Mouse (Mus musculus) intestine, embryonic 15.5 days (tissue): ENCODE measurements around the gene Cd83. TPM values are rescaled to one million over a fixed set of nuclear protein-coding genes. Genes with fewer than 3 reads are reported as not detected.

Experiments
- ATAC-seq: fragments of 200-750 bp; cut with Nextera tagmentation; 2 replicates; pipeline ENCODE4 v1.8.0; 2017; ENCODE audit warnings: moderate TSS enrichment, moderate library complexity
- H3K27ac ChIP-seq: fragments of 300-500 bp; sonication (generic); 2 replicates; pipeline ENCODE4 v1.5.1; 2015; ENCODE audit warnings: mild to moderate bottlenecking, inconsistent platforms
- H3K27me3 ChIP-seq: fragments of 300-500 bp; sonication (generic); replicated peaks from 2 replicates; pipeline ENCODE4 v1.6.1; 2015; ENCODE audit warnings: inconsistent platforms
- H3K36me3 ChIP-seq: fragments of 300-500 bp; sonication (generic); 2 replicates; pipeline ENCODE4 v1.6.1; 2015; ENCODE audit warnings: inconsistent platforms
- H3K4me1 ChIP-seq: fragments of 300-500 bp; sonication (generic); replicated peaks from 2 replicates; pipeline ENCODE4 v1.6.1; 2015; ENCODE audit warnings: inconsistent platforms
- H3K4me2 ChIP-seq: fragments of 300-500 bp; sonication (generic); replicated peaks from 2 replicates; pipeline ENCODE4 v1.6.1; 2015; ENCODE audit warnings: mild to moderate bottlenecking, inconsistent platforms
- H3K4me3 ChIP-seq: fragments of 300-500 bp; sonication (generic); replicated peaks from 2 replicates; pipeline ENCODE4 v1.5.1; 2015; ENCODE audit warnings: inconsistent platforms
- H3K9ac ChIP-seq: fragments of 300-500 bp; sonication (generic); 2 replicates; pipeline ENCODE4 v1.6.1; 2015; ENCODE audit warnings: inconsistent platforms
- H3K9me3 ChIP-seq: fragments of 300-500 bp; sonication (generic); 2 replicates; pipeline ENCODE4 v1.6.1; 2016; ENCODE audit warnings: inconsistent platforms
- WGBS: fragments of 180-500 bp; shearing (Covaris S2); methylation state at CpG from one replicate; pipeline ENCODE4 v1.1.7; 2015; 5-methylcytosine and 5-hydroxymethylcytosine counted together
- polyA plus RNA-seq: library from polyadenylated mRNA; unstranded; fragments of >200 nt; fragmentation: Nextera tagmentation; extraction: Ambion mirVana; gene quantifications from 2 replicates; pipeline ENCODE4 v1.2.1, GENCODE M21; 2015

Gene Cd83
- polyA plus RNA-seq, result 9.1 and 10.3 TPM in 2 replicates

DNA sequence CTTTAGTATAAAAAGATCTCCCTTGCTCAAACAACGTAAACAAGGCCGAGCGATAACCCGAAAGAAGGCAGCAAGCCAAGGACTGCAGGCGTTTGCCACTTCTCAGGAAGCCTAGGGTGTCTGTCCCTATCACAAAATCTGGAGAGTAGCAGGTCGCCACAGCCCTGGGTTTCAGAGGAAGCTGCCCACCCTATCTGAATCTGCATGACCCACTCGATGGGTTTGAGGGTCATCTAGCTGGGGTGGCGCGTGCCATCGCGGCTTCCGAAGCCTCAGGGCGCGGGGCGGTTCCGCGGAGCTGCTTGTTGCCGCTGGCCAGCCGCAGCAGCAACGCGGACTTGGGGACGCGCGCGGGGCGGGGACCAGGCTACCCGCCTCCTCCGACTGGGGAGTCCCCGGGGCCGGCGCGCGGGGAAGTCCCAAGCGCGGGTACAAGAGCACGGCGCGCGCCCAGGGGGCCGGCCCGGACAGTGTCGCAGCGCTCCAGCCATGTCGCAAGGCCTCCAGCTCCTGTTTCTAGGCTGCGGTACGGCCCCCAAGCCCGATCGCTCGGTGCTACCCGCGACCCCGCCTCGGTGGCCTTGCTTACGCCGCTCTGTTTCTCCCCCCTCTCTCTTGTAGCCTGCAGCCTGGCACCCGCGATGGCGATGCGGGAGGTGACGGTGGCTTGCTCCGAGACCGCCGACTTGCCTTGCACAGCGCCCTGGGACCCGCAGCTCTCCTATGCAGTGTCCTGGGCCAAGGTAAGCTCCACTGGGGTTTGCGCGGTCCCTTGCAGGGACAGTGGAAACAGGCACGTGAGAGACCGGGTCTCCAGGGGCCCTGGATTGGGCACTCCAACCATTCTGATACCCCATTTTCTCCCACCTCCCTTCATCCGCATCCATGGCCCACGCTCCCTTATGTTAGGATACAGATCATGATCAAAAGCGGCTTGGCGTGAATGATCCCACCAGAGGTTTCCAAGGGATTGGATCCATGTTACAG lies at the start of gene Cd83:
Cd83 (plus strand) TSS at position 51 of the 987 bp plus-strand sequence.
- H3K4me2 ChIP-seq, result peak within 1 kb of the TSS; percentile 96
- ATAC-seq, result peak; percentile 73
- no peak within 1 kb of the TSS for H3K27ac ChIP-seq
- peak within 1 kb of the TSS; percentile 58 for H3K9ac ChIP-seq
- H3K4me1 ChIP-seq, result peaks cover 15% of the 10 kb centered on the region
- peak within 1 kb of the TSS; percentile 51 for H3K4me3 ChIP-seq
- H3K36me3 ChIP-seq, result no peaks in the 10 kb centered on the region
- no peaks in the 10 kb centered on the region for H3K9me3 ChIP-seq
- H3K27me3 ChIP-seq, result no peaks in the 10 kb centered on the region; the same call in 1 of the 2 replicates
- 4% methylated on average over 73 of the region's 73 CpGs for WGBS

DNA sequence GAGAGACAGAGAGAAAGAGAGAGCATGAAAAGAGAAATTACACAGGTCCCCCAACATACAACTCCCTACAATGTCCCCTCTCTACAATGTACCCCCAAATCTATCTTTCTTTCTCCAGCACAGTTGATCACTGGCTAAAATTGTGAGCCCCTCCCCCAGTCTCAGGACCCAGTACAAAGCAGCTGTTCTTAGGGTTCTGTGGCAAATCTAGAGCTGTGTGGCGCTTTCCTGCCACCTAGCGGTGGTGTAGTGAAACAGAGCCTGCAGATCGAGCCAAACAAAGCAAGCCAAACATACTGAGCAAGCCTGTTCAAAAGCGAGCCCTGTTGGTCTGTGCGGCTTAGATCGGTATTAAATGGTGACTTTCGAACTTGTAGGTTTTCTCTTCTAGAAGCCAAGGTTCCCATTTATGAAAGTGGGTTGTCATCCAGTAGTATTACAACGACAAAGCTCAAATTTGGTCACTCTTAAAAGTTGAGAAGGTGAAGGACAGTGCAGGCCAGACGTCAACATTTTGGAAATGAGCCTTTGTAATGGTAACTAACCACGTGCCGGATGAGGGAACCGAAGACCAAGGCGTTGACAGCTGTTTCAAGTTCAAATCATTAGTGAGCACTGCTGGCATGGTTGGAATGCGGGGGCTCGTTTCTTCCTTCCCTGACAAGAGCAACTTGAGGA lies 44.8 kb upstream of the Cd83 start:
- ATAC-seq, result peak; percentile 68
- H3K9ac ChIP-seq, result no peak overlapping the region
- H3K4me1 ChIP-seq, result no peaks in the 10 kb centered on the region
- H3K4me3 ChIP-seq, result no peak overlapping the region
- no peaks in the 10 kb centered on the region for H3K27me3 ChIP-seq
- 29% methylated on average over 15 of the region's 15 CpGs for WGBS
- no peak overlapping the region for H3K4me2 ChIP-seq
- H3K9me3 ChIP-seq, result no peaks in the 10 kb centered on the region; the same call in 1 of the 2 replicates
- no peak overlapping the region for H3K27ac ChIP-seq
- H3K36me3 ChIP-seq, result no peaks in the 10 kb centered on the region

DNA sequence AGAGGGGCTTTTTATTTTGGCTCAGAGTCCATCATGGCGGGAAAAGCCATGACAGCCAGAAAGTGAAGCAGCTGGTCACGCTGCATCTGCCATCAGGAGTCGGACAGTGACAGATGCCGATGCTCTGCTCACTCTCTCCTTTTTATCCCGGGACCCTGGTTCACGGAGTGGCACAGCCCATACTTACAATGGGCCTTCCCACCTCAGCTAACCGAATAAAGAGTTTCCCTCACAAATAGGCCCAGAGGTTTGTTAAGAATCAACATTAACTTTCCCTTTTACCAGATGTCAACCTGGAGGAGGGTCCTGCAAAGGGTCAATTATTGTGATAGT lies 44.3 kb upstream of the Cd83 start:
- H3K9me3 ChIP-seq, result no peaks in the 10 kb centered on the region; the same call in 1 of the 2 replicates
- no peak overlapping the region for H3K27ac ChIP-seq
- H3K4me2 ChIP-seq, result no peak overlapping the region
- H3K36me3 ChIP-seq, result no peaks in the 10 kb centered on the region
- H3K27me3 ChIP-seq, result no peaks in the 10 kb centered on the region
- H3K4me3 ChIP-seq, result no peak overlapping the region
- no peak for ATAC-seq
- no peaks in the 10 kb centered on the region for H3K4me1 ChIP-seq
- no peak overlapping the region for H3K9ac ChIP-seq
- WGBS, result 72% methylated on average over 7 of the region's 7 CpGs

DNA sequence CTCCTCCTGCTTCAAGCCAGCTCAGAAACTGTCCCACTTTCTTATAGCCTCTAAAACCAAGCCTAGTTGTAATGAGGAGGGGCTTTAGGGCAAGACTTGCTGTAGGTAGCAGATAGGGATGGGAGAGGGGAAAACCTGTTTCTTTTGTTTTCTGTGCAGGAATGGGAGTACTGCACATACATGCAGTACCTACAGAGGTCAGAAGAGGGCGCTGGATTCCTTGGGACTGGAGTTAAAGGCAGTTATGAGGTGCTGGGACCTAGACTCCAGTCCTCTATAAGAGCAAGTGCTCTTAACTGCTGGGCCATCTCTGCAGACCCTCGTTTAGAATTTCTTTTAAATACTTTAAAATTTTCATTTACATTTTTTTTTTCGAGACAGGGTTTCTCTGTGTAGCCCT lies 41.9 kb upstream of the Cd83 start:
- Histone ChIP-seq H3K9me3 (no peaks in the 10 kb centered on the region; the same call in 1 of the 2 replicates), H3K9ac (no peak overlapping the region), H3K4me3 (no peak overlapping the region), H3K4me1 (no peaks in the 10 kb centered on the region), H3K4me2 (no peak overlapping the region), H3K27me3 (no peaks in the 10 kb centered on the region), H3K27ac (no peak overlapping the region), H3K36me3 (no peaks in the 10 kb centered on the region)
- ATAC-seq, result no peak
- 68% methylated on average over 3 of the region's 3 CpGs for WGBS

DNA sequence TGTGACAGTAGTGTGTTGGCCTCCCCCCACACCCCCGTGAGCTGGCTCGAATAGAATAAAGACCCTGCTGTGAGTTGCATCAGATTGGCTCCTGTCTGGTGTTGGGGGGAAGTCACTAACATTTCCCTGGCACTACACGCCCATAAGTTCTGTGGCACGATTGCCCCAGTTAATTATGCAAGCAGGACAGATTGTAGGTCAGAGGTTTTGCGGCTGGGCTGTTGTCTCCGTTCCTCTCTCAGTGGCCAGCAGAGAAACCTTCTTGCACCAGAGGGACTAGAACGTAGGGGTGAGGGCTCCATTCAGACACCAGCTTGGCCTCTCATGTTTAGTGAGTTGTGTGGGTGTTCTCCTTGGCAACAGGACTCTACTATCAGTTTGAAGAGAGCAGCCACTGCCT lies 40.3 kb upstream of the Cd83 start:
- no peak for ATAC-seq
- Histone ChIP-seq H3K9ac (no peak overlapping the region), H3K4me1 (no peaks in the 10 kb centered on the region), H3K36me3 (no peaks in the 10 kb centered on the region), H3K4me3 (no peak overlapping the region), H3K4me2 (no peak overlapping the region), H3K27me3 (no peaks in the 10 kb centered on the region), H3K27ac (no peak overlapping the region), H3K9me3 (no peaks in the 10 kb centered on the region; the same call in 1 of the 2 replicates)
- WGBS, result 85% methylated on average over 7 of the region's 7 CpGs

DNA sequence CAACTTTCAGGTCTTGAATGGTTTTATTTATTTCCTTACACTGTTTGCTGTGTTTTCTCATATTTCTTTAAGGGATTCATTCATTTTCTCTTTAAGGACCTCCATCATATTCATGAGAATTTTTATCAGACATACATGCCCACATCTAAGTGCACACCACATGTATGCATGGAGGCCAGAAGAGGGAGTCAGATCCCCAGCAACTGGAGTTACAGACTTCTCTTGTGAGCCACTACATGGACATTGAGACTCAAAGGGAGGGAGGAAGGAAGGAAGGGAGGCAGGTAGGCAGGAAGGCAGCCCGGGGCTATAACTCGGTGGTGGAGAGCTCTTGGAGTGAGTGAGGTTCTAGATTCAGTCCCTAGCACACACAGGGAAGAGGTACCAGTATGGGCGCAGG lies 34.3 kb upstream of the Cd83 start:
- Histone ChIP-seq H3K27ac (no peak overlapping the region), H3K36me3 (no peaks in the 10 kb centered on the region), H3K4me2 (no peak overlapping the region), H3K9me3 (no peaks in the 10 kb centered on the region), H3K4me1 (no peaks in the 10 kb centered on the region), H3K27me3 (no peaks in the 10 kb centered on the region), H3K4me3 (no peak overlapping the region), H3K9ac (no peak overlapping the region)
- WGBS, result 77% methylated on average over 3 of the region's 3 CpGs
- no peak for ATAC-seq

DNA sequence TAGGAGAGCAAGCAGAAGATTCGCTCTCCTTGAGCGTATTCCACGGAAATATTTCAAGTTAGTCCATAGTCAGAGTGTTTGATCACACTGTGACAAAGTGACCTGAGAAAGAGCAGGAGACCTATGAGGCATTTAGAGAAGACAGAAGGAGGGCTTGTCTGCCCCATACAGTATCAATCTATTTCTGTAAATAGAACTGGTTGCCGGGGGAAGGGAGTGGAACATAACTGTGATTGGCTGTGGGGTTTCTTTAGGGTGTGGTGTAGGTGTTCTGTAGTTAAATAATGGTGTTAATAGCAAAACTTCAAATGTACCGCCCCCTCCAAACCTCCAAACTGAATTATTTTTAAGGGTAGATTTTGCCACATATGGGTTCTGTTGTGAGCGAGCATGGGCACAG lies 33.6 kb upstream of the Cd83 start:
- Histone ChIP-seq H3K27me3 (no peaks in the 10 kb centered on the region), H3K4me1 (no peaks in the 10 kb centered on the region), H3K4me3 (no peak overlapping the region), H3K9me3 (no peaks in the 10 kb centered on the region), H3K4me2 (no peak overlapping the region), H3K36me3 (no peaks in the 10 kb centered on the region), H3K27ac (no peak overlapping the region), H3K9ac (no peak overlapping the region)
- WGBS, result 91% methylated on average over 6 of the region's 6 CpGs
- ATAC-seq, result no peak

DNA sequence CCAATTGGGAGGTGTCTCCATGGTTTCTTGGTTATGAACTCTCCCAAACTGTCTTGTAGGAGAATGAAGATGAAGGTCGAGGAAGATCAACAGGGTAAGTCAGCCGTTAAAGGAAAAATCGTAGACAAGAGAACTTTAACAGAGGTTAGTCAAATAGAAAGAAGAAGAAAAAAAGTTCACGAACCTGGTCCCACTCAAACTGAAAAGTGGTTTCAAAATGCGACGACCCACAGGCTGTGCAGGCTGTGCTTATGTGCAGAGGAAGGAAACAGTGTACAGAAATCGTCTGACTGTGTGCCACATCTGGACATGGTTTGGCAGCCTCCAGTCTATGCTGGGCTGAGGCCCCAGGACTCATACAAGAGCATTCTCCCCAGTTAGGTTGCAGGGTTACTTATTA lies 32.2 kb upstream of the Cd83 start:
- Histone ChIP-seq H3K4me3 (no peak overlapping the region), H3K9me3 (no peaks in the 10 kb centered on the region), H3K36me3 (no peaks in the 10 kb centered on the region), H3K27ac (no peak overlapping the region), H3K9ac (no peak overlapping the region), H3K27me3 (no peaks in the 10 kb centered on the region), H3K4me2 (no peak overlapping the region), H3K4me1 (no peaks in the 10 kb centered on the region)
- no peak for ATAC-seq
- WGBS, result 73% methylated on average over 7 of the region's 7 CpGs

DNA sequence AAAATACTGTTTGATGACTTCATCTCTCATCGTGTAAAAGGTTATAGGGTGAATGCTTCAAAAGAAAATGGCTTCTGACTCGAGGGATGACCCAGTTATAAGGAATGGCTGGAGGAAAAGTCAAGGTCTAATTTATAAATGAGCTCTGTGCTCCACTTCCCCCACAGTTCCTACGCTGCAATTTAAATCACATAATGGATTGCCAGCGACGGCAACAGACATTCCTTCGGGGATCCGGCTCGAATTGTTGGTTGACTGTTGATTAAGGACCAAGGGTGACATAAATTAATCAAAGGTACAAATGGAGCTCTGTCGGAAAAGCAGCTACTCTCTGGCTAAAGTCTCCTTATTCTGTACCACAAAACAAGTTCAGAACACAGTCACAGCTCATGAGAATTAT lies 30.9 kb upstream of the Cd83 start:
- no peaks in the 10 kb centered on the region for H3K36me3 ChIP-seq
- no peak overlapping the region for H3K27ac ChIP-seq
- WGBS, result 33% methylated on average over 9 of the region's 9 CpGs
- no peak overlapping the region for H3K9ac ChIP-seq
- H3K4me2 ChIP-seq, result no peak overlapping the region
- no peaks in the 10 kb centered on the region for H3K27me3 ChIP-seq
- H3K9me3 ChIP-seq, result no peaks in the 10 kb centered on the region
- ATAC-seq, result no peak
- no peaks in the 10 kb centered on the region for H3K4me1 ChIP-seq
- no peak overlapping the region for H3K4me3 ChIP-seq

DNA sequence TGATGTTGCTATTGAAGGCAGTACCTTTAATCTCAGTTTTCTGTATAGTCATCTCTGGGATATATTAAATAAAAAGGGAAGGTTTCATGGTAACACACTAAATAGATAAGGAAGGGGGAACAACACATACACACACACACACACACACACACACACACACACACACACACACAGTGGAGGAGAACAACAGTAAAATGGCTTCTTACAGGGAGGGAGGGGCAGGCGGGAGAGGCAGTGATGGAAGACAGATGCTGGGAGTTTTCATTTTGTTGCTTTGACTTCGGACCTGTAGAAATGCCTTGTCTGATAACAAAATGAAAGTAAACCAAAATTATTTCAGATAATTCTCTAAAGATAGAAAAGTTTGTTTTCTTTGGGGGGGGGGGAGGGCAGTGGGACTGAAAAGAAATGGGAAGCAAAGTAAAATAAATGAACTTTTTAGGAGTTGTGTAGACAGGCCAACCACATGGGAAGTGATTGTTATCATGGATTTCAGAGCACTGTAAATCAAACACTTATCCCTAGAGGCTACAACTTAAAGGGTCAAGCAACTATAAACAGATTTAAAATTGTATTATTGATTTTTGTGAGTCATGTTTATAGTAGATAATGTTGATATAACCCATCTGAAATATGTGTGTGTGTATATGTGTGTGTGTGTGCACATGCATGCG lies 30.0 kb upstream of the Cd83 start:
- Histone ChIP-seq H3K4me3 (no peak overlapping the region), H3K9me3 (no peaks in the 10 kb centered on the region), H3K27me3 (no peaks in the 10 kb centered on the region), H3K27ac (no peak overlapping the region), H3K4me1 (no peaks in the 10 kb centered on the region), H3K4me2 (no peak overlapping the region), H3K36me3 (no peaks in the 10 kb centered on the region), H3K9ac (no peak overlapping the region)
- no peak for ATAC-seq
- WGBS, result 58% methylated on average over 3 of the region's 3 CpGs

DNA sequence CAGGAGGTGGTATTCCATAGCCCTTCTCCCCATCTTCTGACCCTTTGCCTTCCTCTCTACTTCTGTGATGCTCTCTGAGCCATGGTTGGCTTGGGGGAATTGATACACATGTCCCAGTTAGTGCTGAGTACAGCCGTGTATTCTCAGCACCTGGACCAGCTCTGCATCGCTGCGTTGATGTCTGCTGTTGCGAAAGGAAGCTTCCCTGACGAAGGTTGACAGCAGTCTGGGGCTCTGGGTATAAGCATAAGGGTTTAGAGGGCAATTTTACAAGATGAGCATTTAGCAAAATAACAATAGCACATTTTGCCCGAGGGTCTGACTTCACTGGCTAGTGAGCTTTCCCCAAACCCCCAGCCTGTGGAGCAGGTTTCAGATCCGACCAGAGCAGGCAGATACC lies 29.0 kb upstream of the Cd83 start:
- H3K4me3 ChIP-seq, result no peak overlapping the region
- WGBS, result 76% methylated on average over 7 of the region's 7 CpGs
- no peak overlapping the region for H3K4me2 ChIP-seq
- no peaks in the 10 kb centered on the region for H3K9me3 ChIP-seq
- no peaks in the 10 kb centered on the region for H3K36me3 ChIP-seq
- no peaks in the 10 kb centered on the region for H3K27me3 ChIP-seq
- H3K4me1 ChIP-seq, result no peaks in the 10 kb centered on the region
- no peak overlapping the region for H3K9ac ChIP-seq
- H3K27ac ChIP-seq, result no peak overlapping the region
- ATAC-seq, result no peak

DNA sequence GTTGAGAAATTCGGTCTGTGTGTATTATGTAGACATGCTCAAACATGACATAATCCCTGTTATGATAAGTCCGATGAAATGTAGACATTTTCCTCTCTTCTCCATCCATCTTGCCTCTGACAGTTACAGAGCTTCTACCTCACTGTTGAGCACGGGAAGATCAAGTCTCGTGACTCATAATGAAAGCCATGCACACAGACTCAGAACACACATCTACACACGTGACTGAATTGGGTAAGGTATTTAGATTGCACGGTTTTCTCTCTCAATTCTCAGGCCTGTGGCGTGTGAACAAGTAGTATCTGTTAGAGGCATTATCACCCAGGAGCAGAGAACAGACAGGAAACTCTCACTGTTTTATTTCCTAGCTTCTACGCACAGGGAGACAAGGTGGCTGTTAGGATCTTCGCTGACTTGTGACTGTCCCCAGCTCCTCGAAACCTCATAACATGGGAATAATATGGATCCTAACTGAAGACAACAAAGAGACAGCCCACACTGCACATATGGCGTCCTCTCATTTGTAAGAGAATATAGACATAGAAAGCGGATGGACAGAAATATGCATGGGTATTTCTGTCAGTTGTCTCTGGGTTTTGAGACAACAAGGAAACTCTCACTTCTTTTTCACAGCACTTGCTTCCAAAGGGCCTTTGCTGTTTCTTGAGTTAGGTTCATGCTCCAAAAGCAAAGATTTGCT lies 23.3 kb upstream of the Cd83 start:
- Histone ChIP-seq H3K4me1 (no peaks in the 10 kb centered on the region), H3K36me3 (no peaks in the 10 kb centered on the region), H3K27me3 (no peaks in the 10 kb centered on the region), H3K4me2 (no peak overlapping the region), H3K9me3 (no peaks in the 10 kb centered on the region), H3K27ac (no peak overlapping the region), H3K4me3 (no peak overlapping the region), H3K9ac (no peak overlapping the region)
- no peak for ATAC-seq
- 83% methylated on average over 12 of the region's 12 CpGs for WGBS
